In genomic region chr1:118294826-118295225, GRCm38 (mm10) we compare ENCODE assay signal across 16 mouse cellular contexts. TPM values are rescaled to one million over a fixed set of nuclear protein-coding genes. Genes with fewer than 3 reads are reported as not detected.
A peak's percentile ranks its signal among the peaks of the same experiment; 100 is the strongest.
DNase-seq lines count a peak whose midpoint lies in the region; ATAC-seq and TF ChIP-seq lines count a peak whose summit lies in the region.
"Had no signal": no experiment of that assay in that cellular context is flagged by ENCODE, and none has a peak within 500 bp of the region (broad histone marks: within the 10 kb centered on the region; RNA-seq: fewer than 3 reads in every experiment).

No protein-coding gene starts in this region.

- DNase-seq in layer of hippocampus, adult 11-12 months (ENCODE audit: low spot score): peak; percentile 43
- DNase-seq in layer of hippocampus, adult 9-10 months (ENCODE audit: low spot score): no peak
- peak; percentile 38 to 45 for DNase-seq in layer of hippocampus, adult 2 months (ENCODE audit: low spot score in 2 of 2)
- peak; percentile 55 to 68 for DNase-seq in lung, adult 18-20 months
- peak; percentile 15 for DNase-seq in midbrain, embryonic 14.5 days
- DNase-seq in hindbrain, postnatal 0 days (ENCODE audit: low spot score): no peak
- DNase-seq in liver: no peak
- DNase-seq: cerebellum, postnatal 36 days; kidney, adult 18-20 months; thymus, postnatal 4 days had no signal

- 73% methylated on average over 5 of the region's 5 CpGs for WGBS in midbrain, embryonic 14.5 days
- WGBS in hindbrain, postnatal 0 days: 60% methylated on average over 5 of the region's 5 CpGs

- peaks cover 55% of the 10 kb centered on the region for H3K36me3 ChIP-seq in midbrain, embryonic 14.5 days (ENCODE audit: control insufficient read depth, insufficient read depth, low read length)
- peaks cover 31% of the 10 kb centered on the region for H3K36me3 ChIP-seq in hindbrain, postnatal 0 days (ENCODE audit: insufficient read depth, low read length)

- H3K9me3 ChIP-seq in midbrain, embryonic 14.5 days (ENCODE audit: control insufficient read depth, low read length): no peaks in the 10 kb centered on the region
- H3K9me3 ChIP-seq in hindbrain, postnatal 0 days (ENCODE audit: low read length): no peaks in the 10 kb centered on the region
- H3K9me3 ChIP-seq: heart, embryonic 12.5 days; hindbrain, embryonic 10.5 days; limb, embryonic 13.5 days; lung, embryonic 15.5 days; stomach, embryonic 15.5 days had no signal

- no peak for TF ChIP-seq CTCF in layer of hippocampus, adult 2 months (conservative IDR thresholded peaks at IDR 0.05)
- no peak for TF ChIP-seq CTCF in hindbrain, postnatal 0 days (IDR thresholded peaks at IDR 0.05; ENCODE audit: low read depth)

- H3K4me1 ChIP-seq in midbrain, embryonic 14.5 days (ENCODE audit: control insufficient read depth, insufficient read depth, low read length): no peaks in the 10 kb centered on the region
- H3K4me1 ChIP-seq in hindbrain, postnatal 0 days (ENCODE audit: insufficient read depth, low read length): no peaks in the 10 kb centered on the region
- H3K4me1 ChIP-seq: heart, embryonic 12.5 days; hindbrain, embryonic 10.5 days; limb, embryonic 13.5 days; stomach, embryonic 15.5 days had no signal

- no peaks in the 10 kb centered on the region for H3K27me3 ChIP-seq in midbrain, embryonic 14.5 days (ENCODE audit: control insufficient read depth, insufficient read depth, low read length)
- H3K27me3 ChIP-seq in hindbrain, postnatal 0 days (ENCODE audit: insufficient read depth, low read length): no peaks in the 10 kb centered on the region
- H3K27me3 ChIP-seq: heart, embryonic 12.5 days; limb, embryonic 13.5 days; lung, embryonic 15.5 days; stomach, embryonic 15.5 days had no signal

- no peak overlapping the region for H3K4me2 ChIP-seq in midbrain, embryonic 14.5 days (ENCODE audit: low read length)
- no peak overlapping the region for H3K4me2 ChIP-seq in hindbrain, postnatal 0 days (ENCODE audit: low read depth, low read length)
- H3K4me2 ChIP-seq: heart, embryonic 12.5 days; limb, embryonic 13.5 days; lung, embryonic 15.5 days; stomach, embryonic 15.5 days had no signal

- H3K27ac ChIP-seq in layer of hippocampus, adult 2 months: peak overlapping the region; percentile 61; the same call in 1 of the 2 replicates
- H3K27ac ChIP-seq in midbrain, embryonic 14.5 days (replicated peaks; ENCODE audit: low read depth, low read length): no peak overlapping the region
- no peak overlapping the region for H3K27ac ChIP-seq in hindbrain, postnatal 0 days
- H3K27ac ChIP-seq: hindbrain, embryonic 10.5 days; limb, embryonic 13.5 days; lung, embryonic 15.5 days; stomach, embryonic 15.5 days had no signal

- ATAC-seq in midbrain, embryonic 14.5 days (ENCODE audit: low FRiP score, low TSS enrichment): no peak
- ATAC-seq in hindbrain, postnatal 0 days: no peak

- no peak overlapping the region for H3K4me3 ChIP-seq in layer of hippocampus, adult 2 months
- no peak overlapping the region for H3K4me3 ChIP-seq in midbrain, embryonic 14.5 days (replicated peaks; ENCODE audit: low read depth, low read length)
- H3K4me3 ChIP-seq in hindbrain, postnatal 0 days (ENCODE audit: low read length): no peak overlapping the region
- H3K4me3 ChIP-seq: heart, embryonic 12.5 days; hindbrain, embryonic 10.5 days; limb, embryonic 13.5 days; lung, embryonic 15.5 days; myocyte; stomach, embryonic 15.5 days had no signal

- H3K9ac ChIP-seq in midbrain, embryonic 14.5 days (replicated peaks; ENCODE audit: low read length): no peak overlapping the region
- H3K9ac ChIP-seq in hindbrain, postnatal 0 days (replicated peaks; ENCODE audit: low read length): no peak overlapping the region
- H3K9ac ChIP-seq: heart, embryonic 12.5 days; limb, embryonic 13.5 days; lung, embryonic 15.5 days; stomach, embryonic 15.5 days had no signal

RNA-seq across cellular contexts. Expression of gene Tsn, which starts 16.7 kb away (rescaled TPM):
- total RNA-seq in layer of hippocampus, adult 2 months (2021): 100 to 1,000 TPM; 100 to 112 TPM
- 499 and 519 TPM in 2 replicates for polyA plus RNA-seq in midbrain, embryonic 14.5 days (2014; fragmentation: Nextera tagmentation; extraction: Ambion mirVana)
- total RNA-seq in hindbrain, postnatal 0 days (2014; rRNA removed): 182 and 199 TPM in 2 replicates
- 560 and 564 TPM in 2 replicates for polyA plus RNA-seq in hindbrain, postnatal 0 days (2015; fragmentation: Nextera tagmentation; extraction: Ambion mirVana)

RNA-seq across cellular contexts. Expression of gene Nifk, which starts 26.8 kb away (rescaled TPM):
- 10 to 100 TPM; 24.7 to 25.9 TPM for total RNA-seq in layer of hippocampus, adult 2 months (2021)
- polyA plus RNA-seq in midbrain, embryonic 14.5 days (2014; fragmentation: Nextera tagmentation; extraction: Ambion mirVana): 70.0 and 75.8 TPM in 2 replicates
- total RNA-seq in hindbrain, postnatal 0 days (2014; rRNA removed): 25.6 and 25.8 TPM in 2 replicates
- polyA plus RNA-seq in hindbrain, postnatal 0 days (2015; fragmentation: Nextera tagmentation; extraction: Ambion mirVana): 64.8 and 65.8 TPM in 2 replicates

Comparison
In these comparisons a context has a peak if more than half of its experiments do, and no peak if none do; other contexts are left out.
1. DNase-seq: peak in layer of hippocampus, adult 11-12 months (single experiment), layer of hippocampus, adult 2 months (2 of 2), lung, adult 18-20 months (2 of 2) and midbrain, embryonic 14.5 days (single experiment); none in layer of hippocampus, adult 9-10 months (single experiment), hindbrain, postnatal 0 days (single experiment) and liver (single experiment).